Mouse (Mus musculus) monocyte, adult 5-6 weeks (primary cell): ENCODE data around the gene Itln1. TPM values are rescaled to one million over a fixed set of nuclear protein-coding genes. Genes with fewer than 3 reads are reported as not detected.

Experiments used
- ATAC-seq: fragments of 153-309, 156-312 bp; replicated peaks from 2 replicates; pipeline ENCODE4 v1.8.0; 2017; ENCODE audit warnings: mild to moderate bottlenecking; ENCODE audit not compliant: low TSS enrichment, insufficient number of reproducible peaks, severe bottlenecking, poor library complexity, low FRiP score
- total RNA-seq: library from RNA; stranded (forward); fragments of 200-1000, 200-491, 200-594 nt; gene quantifications from 3 replicates; pipeline ENCODE4 v1.2.3, GENCODE M21; 2017

The Itln1 gene
- not detected in 3 replicates for total RNA-seq

- no peak for ATAC-seq
Measured at GRCm38 (mm10) chr1:171535194-171535593, at the start of gene Itln1. Gene Itln1 (minus strand): TSS chr1:171535294.

- ATAC-seq: no peak
Measured at GRCm38 (mm10) chr1:171584584-171584983, 49.5 kb upstream of the Itln1 start.

GRCm38 (mm10) chr1:171577168-171577567 is 42.1 kb upstream of the Itln1 start:
- no peak for ATAC-seq

- no peak for ATAC-seq
Measured at GRCm38 (mm10) chr1:171568436-171568835, 33.3 kb upstream of the Itln1 start.

- ATAC-seq: peak; percentile 37; the same call in 1 of the 2 replicates
Measured at GRCm38 (mm10) chr1:171566777-171567176, 31.7 kb upstream of the Itln1 start.

- ATAC-seq: no peak
Measured at GRCm38 (mm10) chr1:171565888-171566287, 30.8 kb upstream of the Itln1 start.

- 0 out of 2 replicates have a peak, but pooled peaks have one; percentile 29 for ATAC-seq
Measured at GRCm38 (mm10) chr1:171564247-171564646, 29.2 kb upstream of the Itln1 start.

- ATAC-seq: no peak
Measured at GRCm38 (mm10) chr1:171563042-171563441, 27.9 kb upstream of the Itln1 start.

- ATAC-seq: no peak
Measured at GRCm38 (mm10) chr1:171561639-171562225, 26.6 kb upstream of the Itln1 start.

- peak; percentile 45 for ATAC-seq
Measured at GRCm38 (mm10) chr1:171561200-171561599, 26.1 kb upstream of the Itln1 start.

- no peak for ATAC-seq
Measured at GRCm38 (mm10) chr1:171560262-171560661, 25.2 kb upstream of the Itln1 start.

GRCm38 (mm10) chr1:171558898-171559297 is 23.8 kb upstream of the Itln1 start, which contains the start of gene Cd244a:
Gene Cd244a (plus strand): TSS chr1:171559193.
- ATAC-seq: peak; percentile 85

GRCm38 (mm10) chr1:171558407-171558806 is 23.3 kb upstream of the Itln1 start:
- no peak for ATAC-seq

- no peak for ATAC-seq
Measured at GRCm38 (mm10) chr1:171556366-171556765, 21.3 kb upstream of the Itln1 start.

- ATAC-seq: peak; percentile 61
Measured at GRCm38 (mm10) chr1:171553359-171554341, 18.6 kb upstream of the Itln1 start.

- ATAC-seq: no peak
Measured at GRCm38 (mm10) chr1:171552230-171552629, 17.1 kb upstream of the Itln1 start.

- ATAC-seq: peak; percentile 88
Measured at GRCm38 (mm10) chr1:171551326-171551725, 16.2 kb upstream of the Itln1 start.

GRCm38 (mm10) chr1:171540694-171541093 is 5.6 kb upstream of the Itln1 start:
- no peak for ATAC-seq

- ATAC-seq: no peak
Measured at GRCm38 (mm10) chr1:171534557-171534956, 537 bp downstream of the Itln1 start.

GRCm38 (mm10) chr1:171532830-171533229 is 2.3 kb downstream of the Itln1 start:
- no peak for ATAC-seq
